In the genomic region with DNA sequence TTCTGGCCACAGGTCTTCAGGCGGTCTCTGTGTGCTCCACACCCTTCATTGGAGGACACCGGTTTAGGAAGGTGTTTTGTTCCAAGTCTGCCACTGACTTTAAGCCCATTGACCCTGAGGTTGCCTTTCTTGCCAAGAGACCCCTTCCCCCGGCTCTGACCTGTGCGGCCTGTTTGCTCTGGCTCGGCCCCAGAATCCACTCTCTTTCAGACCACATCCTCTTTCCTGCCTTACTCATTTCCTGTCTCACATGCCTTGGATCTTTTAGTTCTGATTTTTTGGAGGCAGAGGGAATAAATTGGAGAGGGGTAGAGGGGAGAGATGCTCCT, we compare ENCODE assay signal across 8 mouse cellular contexts. TPM values are rescaled to one million over a fixed set of nuclear protein-coding genes. Genes with fewer than 3 reads are reported as not detected.
DNase-seq lines count a peak whose midpoint lies in the region; ATAC-seq and TF ChIP-seq lines count a peak whose summit lies in the region.

No protein-coding gene starts in this region.

- H3K36me3 ChIP-seq in kidney, postnatal 0 days (ENCODE audit: insufficient read depth, low read length): no peaks in the 10 kb centered on the region
- 0 out of 2 replicates have a peak, but pooled peaks cover 8% of the 10 kb centered on the region for H3K36me3 ChIP-seq in macrophage (ENCODE audit: inconsistent target)

- TF ChIP-seq CTCF in left cerebral cortex, adult 2 months (IDR thresholded peaks at IDR 0.05): no peak
- no peak for TF ChIP-seq CTCF in kidney, postnatal 0 days (IDR thresholded peaks at IDR 0.05; ENCODE audit: low read depth)

- intact Hi-C loops in left cerebral cortex, adult 2 months (cut with DNase I): no loop called here
- intact Hi-C loops in left cerebral cortex, postnatal 25 days (cut with DNase I): loop anchor here (5.0 kb wide), 1 partner anchor 48 kb away; no protein-coding TSS in a partner anchor

- peaks cover 68% of the 10 kb centered on the region for H3K79me2 ChIP-seq in macrophage (ENCODE audit: inconsistent target)

- H3K27me3 ChIP-seq in kidney, postnatal 0 days (ENCODE audit: insufficient read depth, low read length): no peaks in the 10 kb centered on the region

- peak overlapping the region; percentile 78 for H3K4me2 ChIP-seq in kidney, postnatal 0 days (ENCODE audit: low read length)

- no peak for ATAC-seq in kidney, postnatal 0 days (replicated peaks; ENCODE audit: low FRiP score, low read depth)

- H3K27ac ChIP-seq in left cerebral cortex, adult 2 months: peak overlapping the region; percentile 53; the same call in 1 of the 2 replicates
- peak overlapping the region; percentile 98 for H3K27ac ChIP-seq in kidney, postnatal 0 days
- H3K27ac ChIP-seq in macrophage: peak overlapping the region; percentile 92

- H3K4me3 ChIP-seq in left cerebral cortex, adult 2 months: peak overlapping the region; percentile 93
- H3K4me3 ChIP-seq in kidney, postnatal 0 days (replicated peaks; ENCODE audit: low read depth, low read length): peak overlapping the region; percentile 99
- H3K4me3 ChIP-seq in macrophage (ENCODE audit: inconsistent target): peak overlapping the region; percentile 76

- 2% methylated on average over 5 of the region's 5 CpGs for WGBS in kidney, postnatal 0 days
- WGBS in macrophage (ENCODE audit: missing documents): 6% methylated on average over 5 of the region's 5 CpGs

- peak overlapping the region; percentile 100 for H3K9ac ChIP-seq in kidney, postnatal 0 days (ENCODE audit: low read depth, low read length)

- no peaks in the 10 kb centered on the region for H3K9me3 ChIP-seq in kidney, postnatal 0 days (replicated peaks; ENCODE audit: low read length)

- H3K4me1 ChIP-seq in kidney, postnatal 0 days (replicated peaks; ENCODE audit: insufficient read depth, low read length): peaks cover 48% of the 10 kb centered on the region

- DNase-seq in left cerebral cortex, adult 2 months (ENCODE audit: extremely low spot score in 1 of 2, low spot score in 2 of 2): no peak
- DNase-seq in left cerebral cortex, postnatal 25 days (ENCODE audit: low spot score in 2 of 2): no peak
- peak; percentile 36 to 40 for DNase-seq in heart, adult 9 months (ENCODE audit: low spot score in 2 of 2)
- peak; percentile 67 for DNase-seq in kidney, postnatal 0 days (ENCODE audit: low spot score)
- no peak for DNase-seq in layer of hippocampus, adult 9-10 months (ENCODE audit: low spot score)
- no peak for DNase-seq in layer of hippocampus, adult 9-11 months
- no peak for DNase-seq in spleen, postnatal 14 days (ENCODE audit: low spot score in 2 of 2)

RNA-seq across cellular contexts. Expression of gene A3galt2, which starts 25.5 kb away (rescaled TPM):
- total RNA-seq in left cerebral cortex, adult 2 months (2021): under 1 TPM; 0.27 to 0.54 TPM
- under 1 TPM; 0.25 to 0.32 TPM for total RNA-seq in left cerebral cortex, postnatal 25 days (2021)
- polyA plus RNA-seq in kidney, postnatal 0 days (2015; fragmentation: Nextera tagmentation; extraction: Ambion mirVana): 0.13 and 0.23 TPM in 2 replicates
- 1 to 10 TPM in 8 of 26 experiments, under 1 TPM in 16, not detected in 2; 0.29 to 4.8 (median 0.82) TPM for total RNA-seq in macrophage (2018; cell fraction: chromatin; rRNA removed)
- under 1 TPM in 7 of 26 experiments, not detected in 19; 0.03 to 0.08 (median 0.06) TPM for total RNA-seq in macrophage (2018; cell fraction: cytosol; rRNA removed)
- total RNA-seq in macrophage (2018; cell fraction: nucleus; rRNA removed): 1 to 10 TPM in 10 of 26 experiments, under 1 TPM in 15, not detected in 1; 0.15 to 7.2 (median 0.74) TPM
- polyA plus RNA-seq in macrophage (2018): not detected in 3 replicates

Comparison
In these comparisons a context has a peak if more than half of its experiments do, and no peak if none do; other contexts are left out.
1. DNase-seq: peak in heart, adult 9 months (2 of 2) and kidney, postnatal 0 days (single experiment); none in left cerebral cortex, adult 2 months (0 of 2), left cerebral cortex, postnatal 25 days (0 of 2), layer of hippocampus, adult 9-10 months (single experiment), layer of hippocampus, adult 9-11 months (single experiment) and spleen, postnatal 14 days (0 of 2).
2. Peak in every context shown above with its lines, with median percentiles within 50 percentile points of each other: H3K27ac ChIP-seq and H3K4me3 ChIP-seq.